Comparison of ENCODE assay signal across 14 mouse cellular contexts in the genomic region with DNA sequence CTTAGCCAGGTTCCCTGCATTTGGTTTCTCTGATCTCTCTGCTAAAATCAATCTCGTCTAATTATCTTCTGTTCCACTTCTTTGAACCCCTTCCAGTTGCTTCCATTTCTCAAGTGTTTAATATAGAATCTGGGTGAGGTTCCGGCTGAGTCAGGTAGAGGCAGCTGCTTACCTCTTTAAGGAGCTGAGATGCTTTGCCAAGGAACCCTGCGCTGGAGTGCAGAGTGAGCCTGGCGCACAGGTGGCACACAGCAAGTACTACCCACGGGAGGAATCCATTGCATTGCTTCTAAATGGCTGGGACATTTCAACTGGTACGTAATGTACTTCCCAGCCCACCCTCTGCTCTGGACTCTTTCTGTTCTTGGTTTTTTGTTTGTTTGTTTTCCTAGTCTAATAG.
"Had no signal": no experiment of that assay in that cellular context is flagged by ENCODE, and none has a peak within 500 bp of the region (broad histone marks: within the 10 kb centered on the region; RNA-seq: fewer than 3 reads in every experiment).

No protein-coding gene starts in this region.

- H3K4me3 ChIP-seq: limb, embryonic 12.5 days; liver, embryonic 13.5 days; lung, embryonic 15.5 days; megakaryocyte, embryonic 14.5 days; midbrain, embryonic 12.5 days had no signal

- H3K27ac ChIP-seq: limb, embryonic 12.5 days; liver, embryonic 13.5 days; lung, embryonic 15.5 days; macrophage; midbrain, embryonic 12.5 days had no signal

- DNase-seq: kidney, adult 8-10 months; kidney, postnatal 25 days; liver; liver, embryonic 13.5 days; liver, postnatal 0 days; lung, postnatal 14 days; spleen, adult 18-20 months; thymus, adult 18-20 months; thymus, postnatal 14 days had no signal
